Mouse (Mus musculus) frontal cortex, postnatal 14 days (tissue): ENCODE results near the gene Fam50b.

Experiments used
- DNase-seq, 2 experiments: peaks; one replicate each; pipeline ENCODE4 v3.0.0; 2022; ENCODE audit warnings: low spot score in 2 of 2

Gene Fam50b

GRCm38 (mm10) chr13:34737968-34738698 is 3.5 kb downstream of the Fam50b start:
- DNase-seq = no peak

GRCm38 (mm10) chr13:34738699-34738973 is 4.0 kb downstream of the Fam50b start:
- DNase-seq = no peak

- no peak for DNase-seq
These were observed 4.4 kb downstream of the Fam50b start for GRCm38 (mm10) chr13:34739071-34739470.

- no peak for DNase-seq
These were observed 6.6 kb downstream of the Fam50b start for GRCm38 (mm10) chr13:34741254-34741653.

GRCm38 (mm10) chr13:34741813-34742568 is 7.3 kb downstream of the Fam50b start:
- no peak for DNase-seq

GRCm38 (mm10) chr13:34746811-34747210 is 12.2 kb downstream of the Fam50b start:
- no peak for DNase-seq

GRCm38 (mm10) chr13:34748530-34748929 is 13.9 kb downstream of the Fam50b start:
- DNase-seq = no peak

- DNase-seq = no peak
These were observed 24.6 kb downstream of the Fam50b start for GRCm38 (mm10) chr13:34759202-34759601.

- no peak for DNase-seq
These were observed 26.1 kb downstream of the Fam50b start for GRCm38 (mm10) chr13:34760518-34761287.

GRCm38 (mm10) chr13:34762136-34762535 is 27.5 kb downstream of the Fam50b start:
- no peak for DNase-seq

GRCm38 (mm10) chr13:34762865-34763264 is 28.2 kb downstream of the Fam50b start:
- DNase-seq = no peak

- DNase-seq = no peak
These were observed 30.6 kb downstream of the Fam50b start for GRCm38 (mm10) chr13:34765269-34765668.

GRCm38 (mm10) chr13:34766572-34766971 is 31.9 kb downstream of the Fam50b start:
- DNase-seq = no peak

GRCm38 (mm10) chr13:34767527-34768292 is 33.1 kb downstream of the Fam50b start:
- no peak for DNase-seq

- DNase-seq = no peak
These were observed 42.1 kb downstream of the Fam50b start for GRCm38 (mm10) chr13:34776767-34777166.

GRCm38 (mm10) chr13:34780856-34781610 is 46.4 kb downstream of the Fam50b start:
- no peak for DNase-seq

- no peak for DNase-seq
These were observed 47.0 kb downstream of the Fam50b start for GRCm38 (mm10) chr13:34781611-34782009.

GRCm38 (mm10) chr13:34784818-34785217 is 50.2 kb downstream of the Fam50b start:
- no peak for DNase-seq

GRCm38 (mm10) chr13:34786634-34787033 is 52.0 kb downstream of the Fam50b start:
- no peak for DNase-seq

- no peak for DNase-seq
These were observed 52.9 kb downstream of the Fam50b start for GRCm38 (mm10) chr13:34787546-34787945.

- DNase-seq = no peak
These were observed 54.6 kb downstream of the Fam50b start for GRCm38 (mm10) chr13:34789176-34789818.
